Mouse (Mus musculus) bone marrow, adult 2 months (tissue): ENCODE data around the gene Ncapd2. TPM values are rescaled to one million over a fixed set of nuclear protein-coding genes. Genes with fewer than 3 reads are reported as not detected.

Experiments
- H3K27ac ChIP-seq: fragments of 200-500 bp; 2 replicates; pipeline ENCODE4 v1.5.1; 2012; ENCODE audit warnings: low read depth, mild to moderate bottlenecking, control low read depth, inconsistent platforms, low read length; ENCODE audit not compliant: control insufficient read depth, poor library complexity, insufficient read depth
- H3K4me1 ChIP-seq: fragments of 200-500 bp; 2 replicates; pipeline ENCODE4 v1.6.1; 2011; ENCODE audit warnings: low read length; ENCODE audit not compliant: control insufficient read depth, insufficient read depth
- H3K4me3 ChIP-seq: fragments of 200-500 bp; replicated peaks from 2 replicates; pipeline ENCODE3; 2011; ENCODE audit warnings: mild to moderate bottlenecking, low read depth, low read length, control low read depth; ENCODE audit not compliant: control insufficient read depth
- CTCF ChIP-seq: fragments of 200-500 bp; IDR thresholded peaks from 2 replicates; pipeline ENCODE4 v1.5.1; 2011; ENCODE audit warnings: low read length, control low read depth; ENCODE audit not compliant: control insufficient read depth, insufficient read depth
- POLR2A ChIP-seq: fragments of 200-500 bp; IDR thresholded peaks from 2 replicates; pipeline ENCODE4 v1.6.1; 2011; ENCODE audit warnings: low read depth, mild to moderate bottlenecking, control low read depth, low read length, borderline replicate concordance; ENCODE audit not compliant: control insufficient read depth
- WGBS: fragments of 180-500 bp; shearing (Covaris S2); methylation state at CpG from one replicate; pipeline ENCODE4 v1.1.7; 2018; 5-methylcytosine and 5-hydroxymethylcytosine counted together
- polyA plus RNA-seq: library from polyadenylated mRNA; stranded (reverse); fragments of >200 nt; gene quantifications from 2 replicates; pipeline ENCODE4 v1.2.4, GENCODE M21; 2011; ENCODE audit warnings: low replicate concordance; ENCODE audit not compliant: missing spikeins, insufficient read depth, insufficient read length

Gene Ncapd2
- polyA plus RNA-seq, 1 experiment = 361 TPM

- WGBS = 95% methylated on average over 10 of the region's 10 CpGs
- H3K4me3 ChIP-seq = no peak overlapping the region
- peaks cover 1% of the 10 kb centered on the region; the same call in 1 of the 2 replicates for H3K4me1 ChIP-seq
- TF ChIP-seq CTCF = no peak
- TF ChIP-seq POLR2A = no peak
- no peak overlapping the region for H3K27ac ChIP-seq
Observed at GRCm38 (mm10) chr6:125186203-125186602, 5.3 kb downstream of the Ncapd2 start.

GRCm38 (mm10) chr6:125182133-125182532 lies 9.4 kb downstream of the Ncapd2 start:
- TF ChIP-seq CTCF (no peak), POLR2A (no peak)
- WGBS = 86% methylated on average over 5 of the region's 5 CpGs
- no peak overlapping the region for H3K27ac ChIP-seq
- no peaks in the 10 kb centered on the region for H3K4me1 ChIP-seq
- no peak overlapping the region for H3K4me3 ChIP-seq

- H3K4me1 ChIP-seq = no peaks in the 10 kb centered on the region
- no peak for TF ChIP-seq CTCF
- TF ChIP-seq POLR2A = no peak
- WGBS = 94% methylated on average over 7 of the region's 7 CpGs
- H3K4me3 ChIP-seq = no peak overlapping the region
- no peak overlapping the region for H3K27ac ChIP-seq
Observed at GRCm38 (mm10) chr6:125179601-125180000, 11.9 kb downstream of the Ncapd2 start.

GRCm38 (mm10) chr6:125175469-125175868 lies 16.0 kb downstream of the Ncapd2 start:
- WGBS = 95% methylated on average over 5 of the region's 5 CpGs
- no peak overlapping the region for H3K27ac ChIP-seq
- TF ChIP-seq CTCF (no peak), POLR2A (no peak)
- H3K4me3 ChIP-seq = no peak overlapping the region
- no peaks in the 10 kb centered on the region for H3K4me1 ChIP-seq

GRCm38 (mm10) chr6:125173256-125173655 lies 18.2 kb downstream of the Ncapd2 start:
- 95% methylated on average over 7 of the region's 7 CpGs for WGBS
- Histone ChIP-seq H3K27ac (no peak overlapping the region), H3K4me3 (no peak overlapping the region), H3K4me1 (no peaks in the 10 kb centered on the region)
- TF ChIP-seq POLR2A = no peak
- no peak for TF ChIP-seq CTCF

- Histone ChIP-seq H3K27ac (no peak overlapping the region), H3K4me3 (no peak overlapping the region), H3K4me1 (no peaks in the 10 kb centered on the region)
- no peak for TF ChIP-seq CTCF
- whole genome bisulfite sequencing = 93% methylated on average over 2 of the region's 2 CpGs
Observed at GRCm38 (mm10) chr6:125172474-125172873, 19.0 kb downstream of the Ncapd2 start.

- Histone ChIP-seq H3K4me3 (no peak overlapping the region), H3K4me1 (peaks cover 2% of the 10 kb centered on the region; the same call in 1 of the 2 replicates), H3K27ac (no peak overlapping the region)
- 89% methylated on average over 6 of the region's 6 CpGs for WGBS
- no peak for TF ChIP-seq CTCF
- no peak for TF ChIP-seq POLR2A
Observed at GRCm38 (mm10) chr6:125170194-125170593, 21.3 kb downstream of the Ncapd2 start.

- TF ChIP-seq CTCF (no peak), POLR2A (no peak)
- Histone ChIP-seq H3K27ac (no peak overlapping the region), H3K4me3 (no peak overlapping the region), H3K4me1 (peaks cover 2% of the 10 kb centered on the region; the same call in 1 of the 2 replicates)
- WGBS = 94% methylated on average over 14 of the region's 14 CpGs
Observed at GRCm38 (mm10) chr6:125168086-125168485, 23.4 kb downstream of the Ncapd2 start.
